Mouse (Mus musculus): ENCODE results near the gene Gm10964. TPM values are rescaled to one million over a fixed set of nuclear protein-coding genes. Genes with fewer than 3 reads are reported as not detected.

Gene Gm10964
- polyA plus RNA-seq, 1 experiment from 2014 or later = not detected

DNA sequence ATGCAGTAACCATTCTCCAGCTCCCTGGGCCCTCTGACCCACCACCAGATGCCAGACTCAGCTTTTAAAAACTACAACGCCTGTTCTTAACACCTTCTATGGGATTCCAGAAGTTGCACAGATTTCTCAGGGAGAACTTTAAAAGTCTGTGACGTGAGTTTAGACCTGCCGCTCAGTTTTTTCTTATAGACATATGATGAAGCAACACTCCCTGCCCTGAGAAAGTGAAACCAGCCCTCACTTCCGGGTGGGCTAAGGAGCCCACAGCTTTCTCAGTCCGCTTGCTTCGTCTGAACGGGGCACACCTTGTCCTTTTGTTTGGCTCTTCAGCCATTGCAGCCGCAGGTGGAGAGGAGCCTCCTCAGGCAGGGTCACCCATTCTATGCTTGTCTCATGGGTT lies 24.2 kb upstream of the Gm10964 start:
- H3K4me1 ChIP-seq (ENCODE audit: control insufficient read depth, insufficient read depth, low read length) = peaks cover 3% of the 10 kb centered on the region; the same call in 1 of the 2 replicates
- no peaks in the 10 kb centered on the region for H3K9me3 ChIP-seq (replicated peaks; ENCODE audit: control insufficient read depth, low read length)
- no peaks in the 10 kb centered on the region for H3K36me3 ChIP-seq (ENCODE audit: control insufficient read depth, insufficient read depth, low read length)
- H3K9ac ChIP-seq (ENCODE audit: low read length) = no peak overlapping the region
- no peak overlapping the region for H3K4me2 ChIP-seq (ENCODE audit: low read length)
- WGBS = 84% methylated on average over 8 of the region's 8 CpGs
- no peak overlapping the region for H3K4me3 ChIP-seq (ENCODE audit: low read depth, low read length)
- no peaks in the 10 kb centered on the region for H3K27me3 ChIP-seq (replicated peaks; ENCODE audit: control insufficient read depth, insufficient read depth, low read length)
- H3K27ac ChIP-seq (ENCODE audit: low read depth, low read length) = no peak overlapping the region
- DNase-seq (ENCODE audit: low spot score) (no peak), ATAC-seq (no peak)

DNA sequence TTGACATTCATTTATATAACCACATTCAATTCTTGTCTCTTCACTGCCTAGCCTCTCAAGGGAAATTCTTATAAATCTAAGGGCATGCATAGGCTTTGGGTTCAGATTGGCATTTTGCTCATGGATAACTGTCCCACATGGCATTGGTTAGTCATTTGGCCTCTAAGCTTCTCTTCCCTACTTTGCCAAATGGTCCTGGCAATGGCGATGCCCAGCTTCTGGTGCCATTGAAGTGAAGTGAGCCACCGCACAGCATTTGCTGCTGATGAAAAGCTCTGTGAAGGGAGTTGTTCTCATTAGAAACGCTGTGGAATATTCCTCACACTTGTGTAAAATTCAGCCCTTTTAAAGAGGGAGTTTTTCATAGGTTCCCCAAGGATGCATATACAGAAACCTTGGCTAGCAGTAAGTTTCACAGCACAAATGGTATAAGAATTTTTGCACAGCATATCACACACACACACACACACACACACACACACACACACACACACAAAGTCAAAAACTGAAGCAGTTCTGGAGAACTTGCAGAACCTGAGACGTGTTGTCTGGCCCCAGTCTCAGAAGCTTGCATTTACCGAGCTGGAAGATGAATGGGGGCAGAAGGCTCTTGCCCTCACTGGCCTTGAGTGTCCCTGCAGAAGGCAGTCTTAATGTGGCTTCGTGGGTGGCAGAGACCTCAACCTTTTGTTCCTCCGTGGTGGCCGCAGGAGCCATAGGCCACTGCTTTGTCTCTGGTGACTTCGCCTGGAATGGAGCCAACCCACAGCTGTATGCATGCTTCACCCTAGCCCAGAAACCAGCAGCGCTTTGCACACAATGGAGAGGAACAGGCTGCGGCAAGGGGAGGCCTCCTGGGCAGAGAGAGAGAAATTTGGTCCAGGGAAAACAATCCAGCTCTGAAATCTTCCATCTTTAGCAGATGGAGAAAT lies 23.1 kb upstream of the Gm10964 start:
- Histone ChIP-seq H3K4me3 (ENCODE audit: low read depth, low read length) (no peak overlapping the region), H3K27me3 (replicated peaks; ENCODE audit: control insufficient read depth, insufficient read depth, low read length) (no peaks in the 10 kb centered on the region), H3K36me3 (ENCODE audit: control insufficient read depth, insufficient read depth, low read length) (no peaks in the 10 kb centered on the region), H3K4me1 (ENCODE audit: control insufficient read depth, insufficient read depth, low read length) (peaks cover 3% of the 10 kb centered on the region; the same call in 1 of the 2 replicates), H3K9ac (ENCODE audit: low read length) (no peak overlapping the region), H3K9me3 (replicated peaks; ENCODE audit: control insufficient read depth, low read length) (no peaks in the 10 kb centered on the region), H3K27ac (ENCODE audit: low read depth, low read length) (no peak overlapping the region), H3K4me2 (ENCODE audit: low read length) (no peak overlapping the region)
- DNase-seq (ENCODE audit: low spot score) = peak; percentile 54
- ATAC-seq = no peak
- WGBS = 31% methylated on average over 11 of the region's 11 CpGs

DNA sequence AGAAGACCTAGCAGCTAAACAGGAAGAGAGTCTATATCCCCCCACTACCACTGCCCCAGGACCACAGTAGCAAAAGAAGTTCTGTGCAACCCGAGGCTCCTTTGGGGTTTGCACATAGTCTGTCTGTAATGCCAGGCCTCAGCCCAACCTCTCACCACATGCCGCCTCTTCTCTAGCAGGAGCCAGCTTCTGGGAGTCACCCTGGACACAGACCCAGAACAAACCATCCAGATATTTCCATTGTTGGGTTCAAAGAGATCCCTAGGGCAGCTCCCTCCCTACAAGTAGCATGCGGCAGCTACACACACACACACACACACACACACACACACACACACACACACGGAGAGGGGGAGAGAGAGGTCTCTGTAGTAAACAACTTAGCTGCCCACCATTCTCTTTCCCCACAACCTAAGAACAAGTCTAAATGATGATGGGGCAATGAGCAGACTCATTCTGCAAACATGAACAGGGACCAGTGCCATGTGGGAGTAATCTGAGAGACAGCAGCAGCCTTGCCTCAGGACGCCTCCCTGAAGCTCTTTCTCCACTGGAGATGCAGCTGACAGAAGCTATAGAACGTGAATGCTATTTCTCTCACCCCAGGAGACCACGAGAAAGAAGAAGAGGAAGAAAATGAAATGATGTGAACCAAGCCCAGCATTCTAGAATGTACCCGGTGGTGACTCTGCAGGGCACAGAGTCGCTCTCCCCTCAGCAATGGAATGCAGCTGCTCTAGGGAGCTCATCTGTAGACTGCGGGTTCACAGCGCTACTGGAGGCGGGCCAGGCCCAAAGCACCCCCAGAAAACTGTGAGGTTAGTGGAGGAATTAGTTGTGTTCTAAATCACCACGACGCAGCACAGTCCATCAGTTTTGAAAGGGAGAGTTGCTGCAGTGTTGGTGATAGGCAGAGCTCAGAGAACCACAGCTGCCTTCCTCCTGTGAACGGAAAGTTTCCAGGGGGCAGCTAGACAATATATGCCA lies 22.1 kb upstream of the Gm10964 start:
- Histone ChIP-seq H3K4me3 (ENCODE audit: low read depth, low read length) (no peak overlapping the region), H3K4me1 (ENCODE audit: control insufficient read depth, insufficient read depth, low read length) (peaks cover 3% of the 10 kb centered on the region; the same call in 1 of the 2 replicates), H3K27ac (ENCODE audit: low read depth, low read length) (no peak overlapping the region), H3K9me3 (replicated peaks; ENCODE audit: control insufficient read depth, low read length) (no peaks in the 10 kb centered on the region), H3K4me2 (ENCODE audit: low read length) (no peak overlapping the region), H3K36me3 (ENCODE audit: control insufficient read depth, insufficient read depth, low read length) (no peaks in the 10 kb centered on the region), H3K9ac (ENCODE audit: low read length) (no peak overlapping the region), H3K27me3 (replicated peaks; ENCODE audit: control insufficient read depth, insufficient read depth, low read length) (no peaks in the 10 kb centered on the region)
- ATAC-seq (no peak), DNase-seq (ENCODE audit: low spot score) (no peak)
- WGBS = 57% methylated on average over 15 of the region's 15 CpGs

DNA sequence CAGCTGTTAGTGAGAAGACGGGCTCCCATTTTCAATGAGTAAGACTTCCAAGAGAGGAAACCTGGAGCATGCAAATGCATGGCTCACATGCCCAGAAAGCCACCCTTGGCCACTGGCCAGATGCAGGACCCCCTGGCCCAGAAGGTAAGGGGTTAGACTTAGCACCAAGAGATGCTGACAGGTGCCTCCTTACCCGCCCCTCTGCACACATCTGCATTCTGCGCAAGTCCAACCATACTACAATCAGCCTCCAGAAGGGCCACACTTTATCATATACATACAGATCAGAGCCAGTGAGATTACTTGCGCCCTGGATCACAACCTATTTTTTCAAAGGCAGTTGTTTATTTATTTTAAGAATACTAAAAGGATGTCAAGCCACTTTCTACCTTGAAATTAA lies 20.4 kb upstream of the Gm10964 start:
- ATAC-seq (no peak), DNase-seq (ENCODE audit: low spot score) (no peak)
- Histone ChIP-seq H3K27ac (ENCODE audit: low read depth, low read length) (no peak overlapping the region), H3K9me3 (replicated peaks; ENCODE audit: control insufficient read depth, low read length) (no peaks in the 10 kb centered on the region), H3K4me2 (ENCODE audit: low read length) (no peak overlapping the region), H3K9ac (ENCODE audit: low read length) (no peak overlapping the region), H3K4me1 (ENCODE audit: control insufficient read depth, insufficient read depth, low read length) (peaks cover 3% of the 10 kb centered on the region; the same call in 1 of the 2 replicates), H3K27me3 (replicated peaks; ENCODE audit: control insufficient read depth, insufficient read depth, low read length) (no peaks in the 10 kb centered on the region), H3K36me3 (ENCODE audit: control insufficient read depth, insufficient read depth, low read length) (no peaks in the 10 kb centered on the region), H3K4me3 (ENCODE audit: low read depth, low read length) (no peak overlapping the region)
- WGBS = 83% methylated on average over 4 of the region's 4 CpGs

DNA sequence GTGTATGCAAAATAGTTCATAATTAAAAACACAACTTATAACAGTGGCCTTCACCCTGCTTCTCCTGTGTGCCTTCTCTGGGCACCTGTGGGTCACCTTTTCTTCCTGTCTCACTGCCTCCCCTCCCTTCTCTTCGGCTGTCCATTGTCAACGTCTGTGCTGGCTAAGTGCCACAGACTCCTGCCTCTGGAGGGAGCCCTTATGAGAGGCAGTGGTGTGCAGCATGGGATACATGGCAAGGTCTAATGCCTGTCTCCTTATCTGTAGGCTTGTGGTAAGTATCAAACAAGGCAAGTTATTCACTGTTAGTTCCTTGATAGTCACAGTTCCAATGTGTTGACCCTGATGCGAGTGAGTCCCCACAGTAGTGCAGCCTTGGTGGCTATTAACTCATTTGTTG lies 15.0 kb upstream of the Gm10964 start:
- no peaks in the 10 kb centered on the region for H3K4me1 ChIP-seq (ENCODE audit: control insufficient read depth, insufficient read depth, low read length)
- no peaks in the 10 kb centered on the region for H3K27me3 ChIP-seq (replicated peaks; ENCODE audit: control insufficient read depth, insufficient read depth, low read length)
- DNase-seq (ENCODE audit: low spot score) = no peak
- H3K9ac ChIP-seq (ENCODE audit: low read length) = no peak overlapping the region
- no peak overlapping the region for H3K27ac ChIP-seq (ENCODE audit: low read depth, low read length)
- ATAC-seq = no peak
- WGBS = 47% methylated on average over 3 of the region's 3 CpGs
- no peak overlapping the region for H3K4me3 ChIP-seq (ENCODE audit: low read depth, low read length)
- H3K9me3 ChIP-seq (replicated peaks; ENCODE audit: control insufficient read depth, low read length) = no peaks in the 10 kb centered on the region
- H3K4me2 ChIP-seq (ENCODE audit: low read length) = no peak overlapping the region
- no peaks in the 10 kb centered on the region for H3K36me3 ChIP-seq (ENCODE audit: control insufficient read depth, insufficient read depth, low read length)

DNA sequence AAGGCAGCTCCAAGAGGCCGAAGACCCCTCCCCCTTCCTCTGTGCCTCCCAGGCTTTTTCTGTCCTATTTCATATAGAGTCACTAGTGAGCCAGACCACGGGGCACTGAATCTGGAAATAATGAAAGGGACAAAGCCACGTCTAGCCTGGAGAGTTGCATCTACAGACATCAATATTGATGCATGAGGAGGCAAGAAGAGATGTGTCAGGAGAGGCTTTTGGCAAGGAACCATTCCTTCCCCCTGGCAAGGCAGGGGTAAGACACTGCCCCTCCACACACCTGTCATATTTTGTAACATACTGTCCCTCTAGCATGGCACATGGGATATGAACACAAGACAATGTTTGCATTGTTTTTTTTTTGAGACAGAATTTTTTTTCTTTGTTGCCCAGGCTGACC lies 12.5 kb upstream of the Gm10964 start:
- no peaks in the 10 kb centered on the region for H3K36me3 ChIP-seq (ENCODE audit: control insufficient read depth, insufficient read depth, low read length)
- DNase-seq (ENCODE audit: low spot score) = no peak
- no peak for ATAC-seq
- no peak overlapping the region for H3K9ac ChIP-seq (ENCODE audit: low read length)
- H3K4me1 ChIP-seq (ENCODE audit: control insufficient read depth, insufficient read depth, low read length) = no peaks in the 10 kb centered on the region
- H3K4me3 ChIP-seq (ENCODE audit: low read depth, low read length) = no peak overlapping the region
- no peaks in the 10 kb centered on the region for H3K9me3 ChIP-seq (replicated peaks; ENCODE audit: control insufficient read depth, low read length)
- H3K27ac ChIP-seq (ENCODE audit: low read depth, low read length) = no peak overlapping the region
- no peaks in the 10 kb centered on the region for H3K27me3 ChIP-seq (replicated peaks; ENCODE audit: control insufficient read depth, insufficient read depth, low read length)
- no peak overlapping the region for H3K4me2 ChIP-seq (ENCODE audit: low read length)
- WGBS = 58% methylated on average over 3 of the region's 3 CpGs

DNA sequence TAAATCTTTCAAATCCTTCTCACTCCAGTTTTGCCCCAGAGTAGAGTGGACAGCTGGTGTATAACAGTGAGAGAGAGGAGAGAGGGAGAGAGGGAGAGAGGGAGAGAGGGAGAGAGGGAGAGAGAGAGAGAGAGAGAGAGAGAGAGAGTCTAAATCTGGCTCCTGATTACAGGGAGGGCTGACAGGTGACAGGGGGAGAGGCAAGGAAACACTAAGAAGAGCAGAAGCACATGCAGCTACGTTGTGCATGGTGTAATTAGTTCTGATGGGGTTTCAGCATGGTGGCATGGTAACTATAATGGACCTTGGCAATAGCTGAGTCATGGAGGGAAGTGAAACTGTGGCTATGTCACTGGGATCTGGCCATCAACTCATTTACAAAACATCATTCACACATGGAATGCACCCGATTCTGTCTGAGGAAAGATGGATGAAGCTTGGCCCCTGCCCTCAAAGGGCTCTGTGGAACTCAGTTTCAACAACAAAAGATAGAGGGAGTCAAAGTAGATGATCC lies 11.3 kb upstream of the Gm10964 start:
- H3K4me2 ChIP-seq (ENCODE audit: low read length) = no peak overlapping the region

DNA sequence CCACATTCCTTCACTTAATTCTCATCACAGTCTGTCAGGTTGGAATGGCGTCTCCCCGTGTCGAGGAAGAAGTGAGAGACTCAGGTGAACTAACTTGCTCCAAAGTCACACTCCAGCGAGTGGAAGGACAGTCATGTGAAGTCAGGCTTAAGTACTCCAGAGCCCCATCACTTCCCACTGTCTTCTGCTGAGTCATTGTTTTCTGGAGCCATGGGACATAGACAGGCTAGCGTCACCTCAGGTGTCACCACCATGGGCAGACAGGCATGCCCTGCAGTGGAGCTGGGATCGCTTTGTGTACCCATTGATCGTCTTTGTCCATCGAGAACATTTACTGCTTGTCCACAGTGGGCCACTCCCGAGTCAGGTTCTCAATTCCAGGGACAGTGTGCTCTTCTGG lies 9.3 kb upstream of the Gm10964 start:
- WGBS = 94% methylated on average over 9 of the region's 9 CpGs
- ATAC-seq = no peak
- H3K4me1 ChIP-seq (ENCODE audit: control insufficient read depth, insufficient read depth, low read length) = peaks cover 17% of the 10 kb centered on the region
- no peak overlapping the region for H3K27ac ChIP-seq (ENCODE audit: low read depth, low read length)
- no peaks in the 10 kb centered on the region for H3K36me3 ChIP-seq (ENCODE audit: control insufficient read depth, insufficient read depth, low read length)
- no peak overlapping the region for H3K9ac ChIP-seq (ENCODE audit: low read length)
- no peaks in the 10 kb centered on the region for H3K9me3 ChIP-seq (replicated peaks; ENCODE audit: control insufficient read depth, low read length)
- no peaks in the 10 kb centered on the region for H3K27me3 ChIP-seq (replicated peaks; ENCODE audit: control insufficient read depth, insufficient read depth, low read length)
- H3K4me3 ChIP-seq (ENCODE audit: low read depth, low read length) = no peak overlapping the region
- DNase-seq (ENCODE audit: low spot score) = no peak
- H3K4me2 ChIP-seq (ENCODE audit: low read length) = no peak overlapping the region

More for the DNA sequence above, 11.3 kb upstream of the Gm10964 start:
- DNase-seq (ENCODE audit: low spot score) (no peak), ATAC-seq (no peak)
- no peaks in the 10 kb centered on the region for H3K27me3 ChIP-seq (replicated peaks; ENCODE audit: control insufficient read depth, insufficient read depth, low read length)
- H3K9ac ChIP-seq (ENCODE audit: low read length) = no peak overlapping the region
- H3K4me3 ChIP-seq (ENCODE audit: low read depth, low read length) = no peak overlapping the region
- no peak overlapping the region for H3K27ac ChIP-seq (ENCODE audit: low read depth, low read length)
- H3K4me1 ChIP-seq (ENCODE audit: control insufficient read depth, insufficient read depth, low read length) = peaks cover 3% of the 10 kb centered on the region; the same call in 1 of the 2 replicates
- WGBS = 64% methylated on average over 2 of the region's 2 CpGs
- no peaks in the 10 kb centered on the region for H3K9me3 ChIP-seq (replicated peaks; ENCODE audit: control insufficient read depth, low read length)
- H3K36me3 ChIP-seq (ENCODE audit: control insufficient read depth, insufficient read depth, low read length) = no peaks in the 10 kb centered on the region
